Mouse (Mus musculus) cerebellum, adult 2 months (tissue): ENCODE data around the gene Ube2c. TPM values are rescaled to one million over a fixed set of nuclear protein-coding genes. Genes with fewer than 3 reads are reported as not detected.

Source experiments
- DNase-seq, 2 experiments: peaks; one replicate each; pipeline ENCODE4 v3.0.0; 2021
- H3K27ac ChIP-seq: fragments of 200-500 bp; 2 replicates; pipeline ENCODE4 v1.5.1; 2012; ENCODE audit warnings: low read length, control low read depth, inconsistent platforms; ENCODE audit not compliant: insufficient read depth
- H3K27me3 ChIP-seq: fragments of 200-500 bp; 2 replicates; pipeline ENCODE4 v1.6.1; 2012; ENCODE audit warnings: inconsistent platforms, mild to moderate bottlenecking, low read length, moderate library complexity; ENCODE audit not compliant: control insufficient read depth, insufficient read depth
- H3K4me1 ChIP-seq: fragments of 200-500 bp; 2 replicates; pipeline ENCODE4 v1.6.1; 2011; ENCODE audit warnings: low read length; ENCODE audit not compliant: control insufficient read depth, insufficient read depth
- H3K4me3 ChIP-seq: fragments of 200-500 bp; replicated peaks from 2 replicates; pipeline ENCODE3; 2011; ENCODE audit warnings: mild to moderate bottlenecking, low read depth, low read length, control low read depth; ENCODE audit not compliant: insufficient read depth
- CTCF ChIP-seq: fragments of 200-500 bp; IDR thresholded peaks from 2 replicates; pipeline ENCODE4 v1.5.1; 2011; ENCODE audit warnings: low read depth, mild to moderate bottlenecking, control low read depth, low read length, moderate library complexity, borderline replicate concordance; ENCODE audit not compliant: insufficient read depth
- POLR2A ChIP-seq: fragments of 200-500 bp; IDR thresholded peaks from 2 replicates; pipeline ENCODE4 v1.6.1; 2011; ENCODE audit warnings: low read length, control low read depth, borderline replicate concordance; ENCODE audit not compliant: insufficient read depth
- WGBS: fragments of 180-500 bp; shearing (Covaris S2); methylation state at CpG from one replicate; pipeline ENCODE4 v1.1.7; 2018; 5-methylcytosine and 5-hydroxymethylcytosine counted together
- polyA plus RNA-seq: library from polyadenylated mRNA; depleted of rRNA; stranded (reverse); fragments of >200 nt; gene quantifications from 2 replicates; pipeline ENCODE4 v1.2.3, GENCODE M21; 2012

The Ube2c gene
- polyA plus RNA-seq, 1 experiment, result 1.0 TPM

GRCm38 (mm10) chr2:164739876-164740275, 29.8 kb upstream of the Ube2c start:
- Histone ChIP-seq H3K27me3 (no peaks in the 10 kb centered on the region), H3K27ac (no peak overlapping the region), H3K4me3 (no peak overlapping the region), H3K4me1 (peaks cover 1% of the 10 kb centered on the region; the same call in 1 of the 2 replicates)
- WGBS, result 40% methylated on average over 7 of the region's 7 CpGs
- no peak for DNase-seq
- TF ChIP-seq POLR2A (no peak), CTCF (no peak)

- no peak overlapping the region for H3K27ac ChIP-seq
- 62% methylated on average over 13 of the region's 13 CpGs for WGBS
- no peaks in the 10 kb centered on the region for H3K27me3 ChIP-seq
- DNase-seq, result no peak
- peak overlapping the region; percentile 91 for H3K4me3 ChIP-seq
- TF ChIP-seq CTCF (no peak), POLR2A (no peak)
- H3K4me1 ChIP-seq, result peaks cover 12% of the 10 kb centered on the region
Observed at GRCm38 (mm10) chr2:164744987-164745386, 24.7 kb upstream of the Ube2c start.

GRCm38 (mm10) chr2:164745843-164746479, 23.7 kb upstream of the Ube2c start, which contains the start of the genes Wfdc3 and Dnttip1:
TSS of gene Wfdc3 (minus strand) at chr2:164745931.
TSS of gene Dnttip1 (plus strand) at chr2:164745983.
- H3K27me3 ChIP-seq, result no peaks in the 10 kb centered on the region
- peak; percentile 91 to 93 for DNase-seq
- H3K4me1 ChIP-seq, result peaks cover 12% of the 10 kb centered on the region
- H3K27ac ChIP-seq, result peak within 1 kb of the TSS; percentile 78
- WGBS, result under 1% methylated on average over 69 of the region's 70 CpGs
- H3K4me3 ChIP-seq, result peak within 1 kb of the TSS; percentile 91
- TF ChIP-seq CTCF (no peak), POLR2A (peak; percentile 66)

GRCm38 (mm10) chr2:164746693-164747092, 23.0 kb upstream of the Ube2c start:
- Histone ChIP-seq H3K4me1 (peaks cover 12% of the 10 kb centered on the region), H3K4me3 (peak overlapping the region; percentile 91), H3K27me3 (no peaks in the 10 kb centered on the region), H3K27ac (no peak overlapping the region; the same call in 1 of the 2 replicates)
- no peak for TF ChIP-seq POLR2A
- no peak for TF ChIP-seq CTCF
- DNase-seq, result no peak
- 47% methylated on average over 8 of the region's 8 CpGs for WGBS

- 78% methylated on average over 4 of the region's 4 CpGs for WGBS
Observed at GRCm38 (mm10) chr2:164748191-164748590, 21.5 kb upstream of the Ube2c start.

GRCm38 (mm10) chr2:164748991-164749390, 20.7 kb upstream of the Ube2c start:
- Histone ChIP-seq H3K27ac (no peak overlapping the region), H3K4me1 (peaks cover 12% of the 10 kb centered on the region), H3K27me3 (no peaks in the 10 kb centered on the region), H3K4me3 (no peak overlapping the region)
- DNase-seq, result no peak
- 82% methylated on average over 6 of the region's 6 CpGs for WGBS
- TF ChIP-seq POLR2A (no peak), CTCF (no peak)

More at GRCm38 (mm10) chr2:164748191-164748590, 21.5 kb upstream of the Ube2c start:
- H3K4me1 ChIP-seq, result peaks cover 12% of the 10 kb centered on the region
- no peak for TF ChIP-seq POLR2A
- TF ChIP-seq CTCF, result no peak
- DNase-seq, result no peak
- no peak overlapping the region for H3K4me3 ChIP-seq
- no peak overlapping the region for H3K27ac ChIP-seq
- H3K27me3 ChIP-seq, result no peaks in the 10 kb centered on the region

GRCm38 (mm10) chr2:164752454-164752853, 17.2 kb upstream of the Ube2c start:
- Histone ChIP-seq H3K4me3 (no peak overlapping the region), H3K4me1 (peaks cover under 1% of the 10 kb centered on the region), H3K27ac (no peak overlapping the region), H3K27me3 (no peaks in the 10 kb centered on the region)
- WGBS, result 84% methylated on average over 2 of the region's 2 CpGs
- TF ChIP-seq POLR2A (no peak), CTCF (no peak)
- DNase-seq, result no peak

- 88% methylated on average over 11 of the region's 11 CpGs for WGBS
- H3K4me1 ChIP-seq, result no peaks in the 10 kb centered on the region; the same call in 1 of the 2 replicates
- H3K27ac ChIP-seq, result no peak overlapping the region
- TF ChIP-seq POLR2A (no peak), CTCF (no peak)
- H3K4me3 ChIP-seq, result no peak overlapping the region
- no peaks in the 10 kb centered on the region for H3K27me3 ChIP-seq
- DNase-seq, result no peak
Observed at GRCm38 (mm10) chr2:164754105-164754504, 15.6 kb upstream of the Ube2c start.
